Mouse (Mus musculus) megakaryocyte, embryonic 14.5 days (primary cell): Measurements from ENCODE around the gene Krt10.

ENCODE experiments used
- FLI1 ChIP-seq: IDR thresholded peaks from 2 replicates; pipeline ENCODE4 v1.6.1; 2012; ENCODE audit warnings: low read length, inconsistent platforms, mixed read lengths
- GATA1 ChIP-seq: IDR thresholded peaks from 3 replicates; pipeline ENCODE4 v1.6.1; 2012; ENCODE audit warnings: mixed read lengths, low read length, inconsistent platforms, borderline replicate concordance

- TF ChIP-seq GATA1: no peak
- no peak for TF ChIP-seq FLI1
Observed at GRCm38 (mm10) chr11:99413247-99413646, 24.1 kb upstream of the Krt10 start.
